Mouse (Mus musculus) erythroblast, embryonic 14.5 days (primary cell): ENCODE results near the gene Zgpat. TPM values are rescaled to one million over a fixed set of nuclear protein-coding genes. Genes with fewer than 3 reads are reported as not detected.

Experiments
- H3K27me3 ChIP-seq: 2 replicates; pipeline ENCODE4 v1.6.1; 2012; ENCODE audit warnings: inconsistent platforms; ENCODE audit not compliant: control insufficient read depth
- H3K36me3 ChIP-seq: 2 replicates; pipeline ENCODE4 v1.6.1; 2012; ENCODE audit warnings: mild to moderate bottlenecking, inconsistent platforms; ENCODE audit not compliant: control insufficient read depth
- H3K4me1 ChIP-seq: 2 replicates; pipeline ENCODE4 v1.6.1; 2012; ENCODE audit warnings: inconsistent platforms; ENCODE audit not compliant: control insufficient read depth
- H3K4me3 ChIP-seq: replicated peaks from 2 replicates; pipeline ENCODE3; 2012; ENCODE audit warnings: moderate library complexity, mild to moderate bottlenecking, inconsistent platforms
- H3K9me3 ChIP-seq: 2 replicates; pipeline ENCODE4 v1.6.1; 2012; ENCODE audit warnings: low read length, inconsistent platforms, mixed read lengths; ENCODE audit not compliant: control insufficient read depth
- GATA1 ChIP-seq: IDR thresholded peaks from 2 replicates; pipeline ENCODE4 v1.6.1; 2012; ENCODE audit warnings: low read length, inconsistent platforms, mixed read lengths
- TAL1 ChIP-seq: IDR thresholded peaks from 3 replicates; pipeline ENCODE4 v1.6.1; 2012; ENCODE audit warnings: low read length, inconsistent platforms, mixed read lengths
- polyA plus RNA-seq: library from polyadenylated mRNA; stranded (reverse); fragments of >175 nt; gene quantifications from 2 replicates; pipeline ENCODE4 v1.2.3, GENCODE M21; 2012

Gene Zgpat
- polyA plus RNA-seq, 1 experiment: 1.1 TPM

DNA sequence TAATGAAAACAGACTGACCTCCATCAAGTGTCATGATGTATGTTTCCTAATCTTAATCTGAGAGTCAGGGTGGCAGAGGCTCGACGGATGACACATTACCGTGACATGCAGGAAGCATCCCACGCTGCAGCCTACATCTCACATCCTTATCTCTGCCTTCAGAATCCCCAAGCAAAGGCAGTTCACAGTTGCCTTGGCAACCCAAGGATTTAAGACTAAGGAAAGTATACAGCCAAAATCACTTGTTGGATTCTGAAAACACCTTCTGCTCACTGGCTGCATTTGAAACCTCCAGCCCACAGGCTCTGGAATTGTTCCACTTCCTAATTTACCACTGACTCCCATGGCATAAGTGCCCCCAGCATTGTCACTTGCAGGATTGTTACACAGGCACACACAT lies 55.7 kb downstream of the Zgpat start:
- Histone ChIP-seq H3K36me3 (peaks cover 56% of the 10 kb centered on the region), H3K4me1 (peaks cover 84% of the 10 kb centered on the region), H3K27me3 (no peaks in the 10 kb centered on the region), H3K9me3 (no peaks in the 10 kb centered on the region), H3K4me3 (no peak overlapping the region)
- TF ChIP-seq GATA1: peak; percentile 72
- TF ChIP-seq TAL1: no peak

DNA sequence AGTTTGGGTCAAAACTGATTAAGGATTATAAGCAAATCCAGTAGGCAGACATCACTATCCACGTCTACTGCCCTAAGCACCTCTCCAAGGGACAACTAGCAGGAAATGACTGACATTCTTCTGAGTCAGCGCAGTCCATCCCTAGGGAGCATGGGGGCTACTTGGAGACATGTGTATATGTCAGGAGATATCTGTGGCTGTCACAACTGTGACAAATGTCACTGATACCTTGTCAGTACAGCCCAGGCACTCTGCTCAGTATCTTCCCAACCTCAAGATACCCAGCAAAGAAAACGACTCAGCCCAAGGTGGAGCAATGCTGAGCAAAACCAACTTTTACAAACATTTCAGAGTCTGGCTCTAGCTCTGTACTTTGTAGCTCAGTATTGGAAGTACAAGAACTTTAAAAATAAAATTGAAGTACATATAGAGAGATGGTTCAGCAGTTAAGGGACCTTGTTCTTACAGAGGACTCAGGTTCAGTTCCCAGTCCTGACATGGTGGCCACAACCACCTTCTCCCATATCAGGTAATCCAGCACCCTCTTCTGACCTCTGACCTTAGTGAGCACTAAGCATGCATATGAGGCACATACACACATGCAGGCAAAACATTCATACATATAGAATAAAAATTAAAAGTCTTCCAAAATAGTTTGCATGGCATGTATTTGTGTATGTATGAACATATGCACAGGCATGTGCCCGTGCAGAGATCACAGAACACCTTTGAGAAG lies 56.3 kb downstream of the Zgpat start:
- Histone ChIP-seq H3K36me3 (peaks cover 52% of the 10 kb centered on the region), H3K27me3 (no peaks in the 10 kb centered on the region), H3K9me3 (no peaks in the 10 kb centered on the region), H3K4me1 (peaks cover 84% of the 10 kb centered on the region), H3K4me3 (peak overlapping the region; percentile 15)
- peak; percentile 72 for TF ChIP-seq TAL1
- TF ChIP-seq GATA1: peak; percentile 65; the same call in 1 of the 2 replicates

DNA sequence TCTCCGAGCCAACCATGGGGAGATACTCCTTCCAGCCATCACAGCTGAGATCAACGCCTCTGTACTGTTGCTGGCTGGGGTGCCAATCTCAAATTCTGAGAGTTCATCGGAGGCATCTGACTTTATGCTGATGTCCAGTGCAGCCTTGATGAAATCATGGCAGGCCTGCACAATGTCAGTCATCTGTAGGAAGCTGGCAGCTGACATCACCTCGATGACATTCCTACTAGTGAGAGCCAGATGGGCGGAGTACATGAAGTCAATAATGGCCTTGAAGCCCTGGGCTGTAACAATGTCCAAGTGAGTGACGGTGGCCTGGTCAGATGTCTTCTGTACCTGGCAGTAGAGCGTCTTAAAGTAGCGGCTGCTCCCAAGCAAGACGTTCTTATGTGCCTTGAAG lies 59.1 kb downstream of the Zgpat start:
- TF ChIP-seq GATA1: no peak
- TF ChIP-seq TAL1: no peak
- Histone ChIP-seq H3K27me3 (no peaks in the 10 kb centered on the region), H3K4me1 (peaks cover 69% of the 10 kb centered on the region), H3K36me3 (peaks cover 40% of the 10 kb centered on the region), H3K9me3 (no peaks in the 10 kb centered on the region), H3K4me3 (no peak overlapping the region)

Other genes with a start within 250 kb of the Zgpat start
- 0.01 and 0.04 TPM in 2 replicates for gene Kcnq2, start 229.6 kb upstream of the Zgpat start, polyA plus RNA-seq
- gene Eef1a2, start 207.9 kb upstream of the Zgpat start, polyA plus RNA-seq: not detected in 2 replicates
- gene Ppdpf, start 177.7 kb upstream of the Zgpat start, polyA plus RNA-seq: 31.8 and 38.4 TPM in 2 replicates
- not detected in 2 replicates for gene Ptk6, start 162.1 kb upstream of the Zgpat start, polyA plus RNA-seq
- gene Srms, start 151.7 kb upstream of the Zgpat start, polyA plus RNA-seq: 0.03 TPM in 1 of 2 replicates, not detected in the other
- gene Fndc11, start 144.9 kb upstream of the Zgpat start, polyA plus RNA-seq: 0.12 and 0.14 TPM in 2 replicates
- 0.10 and 0.17 TPM in 2 replicates for gene Helz2, start 122.9 kb upstream of the Zgpat start, polyA plus RNA-seq
- gene Gmeb2, start 76.9 kb upstream of the Zgpat start, polyA plus RNA-seq: 1.5 and 2.1 TPM in 2 replicates
- not detected in 2 replicates for gene Stmn3, start 50.4 kb upstream of the Zgpat start, polyA plus RNA-seq
- 0.91 and 1.8 TPM in 2 replicates for gene Rtel1, start 45.2 kb upstream of the Zgpat start, polyA plus RNA-seq
- 0.49 and 1.1 TPM in 2 replicates for gene Arfrp1, start 476 bp downstream of the Zgpat start, polyA plus RNA-seq
- gene Lime1, start 15.2 kb downstream of the Zgpat start, polyA plus RNA-seq: 3.9 and 4.1 TPM in 2 replicates
- 0.23 and 0.26 TPM in 2 replicates for gene Zbtb46, start 94.5 kb downstream of the Zgpat start, polyA plus RNA-seq
- not detected in 2 replicates for gene Abhd16b, start 128.3 kb downstream of the Zgpat start, polyA plus RNA-seq
- 4.5 and 5.4 TPM in 2 replicates for gene Tpd52l2, start 132.2 kb downstream of the Zgpat start, polyA plus RNA-seq
- gene Dnajc5, start 155.6 kb downstream of the Zgpat start, polyA plus RNA-seq: 0.84 and 0.93 TPM in 2 replicates
- 1.5 and 1.9 TPM in 2 replicates for gene Uckl1, start 220.0 kb downstream of the Zgpat start, polyA plus RNA-seq
- gene Prpf6, start 226.9 kb downstream of the Zgpat start, polyA plus RNA-seq: 1.4 and 1.5 TPM in 2 replicates
- 0.22 and 0.24 TPM in 2 replicates for gene Zfp512b, start 227.9 kb downstream of the Zgpat start, polyA plus RNA-seq
- gene Samd10, start 234.3 kb downstream of the Zgpat start, polyA plus RNA-seq: 0.08 TPM in 1 of 2 replicates, not detected in the other